Mouse (Mus musculus) heart, embryonic 13.5 days (tissue): ENCODE measurements at regions not wholly inside any gene's neighbourhood (a gene's known extent, or its start where the extent isn't known, plus 50 kb on each side); places are given as distances from the start of the nearest gene placed in this dataset.
A peak's percentile ranks its signal among the peaks of the same experiment; 100 is the strongest.

Source experiments
- ATAC-seq: fragments of 200-750 bp; cut with Nextera tagmentation; 2 replicates; pipeline ENCODE4 v1.8.0; 2017; ENCODE audit warnings: moderate TSS enrichment; ENCODE audit not compliant: insufficient number of reproducible peaks, low FRiP score, low TSS enrichment; ENCODE audit errors: extremely low read depth
- H3K27ac ChIP-seq: fragments of 300-500 bp; sonication (generic); replicated peaks from 2 replicates; pipeline ENCODE4 v1.5.1; 2015; ENCODE audit warnings: moderate library complexity, mild to moderate bottlenecking, inconsistent platforms
- H3K27me3 ChIP-seq: fragments of 300-500 bp; sonication (generic); replicated peaks from 2 replicates; pipeline ENCODE4 v1.6.1; 2015; ENCODE audit warnings: mild to moderate bottlenecking, inconsistent platforms
- H3K36me3 ChIP-seq: fragments of 300-500 bp; sonication (generic); 2 replicates; pipeline ENCODE4 v1.6.1; 2015; ENCODE audit warnings: mild to moderate bottlenecking, inconsistent platforms
- H3K4me1 ChIP-seq: fragments of 300-500 bp; sonication (generic); 2 replicates; pipeline ENCODE4 v1.6.1; 2015; ENCODE audit warnings: inconsistent platforms
- H3K4me2 ChIP-seq: fragments of 300-500 bp; sonication (generic); 2 replicates; pipeline ENCODE4 v1.6.1; 2015; ENCODE audit warnings: inconsistent platforms, mild to moderate bottlenecking, moderate library complexity
- H3K4me3 ChIP-seq: fragments of 300-500 bp; sonication (generic); 2 replicates; pipeline ENCODE4 v1.5.1; 2015; ENCODE audit warnings: moderate library complexity, mild to moderate bottlenecking, inconsistent platforms
- H3K9ac ChIP-seq: fragments of 300-500 bp; sonication (generic); 2 replicates; pipeline ENCODE4 v1.6.1; 2015; ENCODE audit warnings: inconsistent platforms, mild to moderate bottlenecking, moderate library complexity
- H3K9me3 ChIP-seq: fragments of 300-500 bp; sonication (generic); 2 replicates; pipeline ENCODE4 v1.6.1; 2016; ENCODE audit warnings: inconsistent platforms
- WGBS: fragments of 180-500 bp; shearing (Covaris S2); methylation state at CpG from one replicate; pipeline ENCODE4 v1.1.7; 2015; ENCODE audit warnings: mixed read lengths; 5-methylcytosine and 5-hydroxymethylcytosine counted together

GRCm38 (mm10) chr4:9779594-9779993 is 1094.7 kb upstream of the 2610301B20Rik start:
- no peaks in the 10 kb centered on the region for H3K36me3 ChIP-seq
- H3K9ac ChIP-seq: no peak overlapping the region
- H3K4me2 ChIP-seq: no peak overlapping the region
- H3K27ac ChIP-seq: no peak overlapping the region
- no peaks in the 10 kb centered on the region for H3K4me1 ChIP-seq
- ATAC-seq: no peak
- WGBS: 68% methylated on average over 3 of the region's 3 CpGs
- no peaks in the 10 kb centered on the region for H3K27me3 ChIP-seq
- H3K9me3 ChIP-seq: no peaks in the 10 kb centered on the region
- H3K4me3 ChIP-seq: no peak overlapping the region

GRCm38 (mm10) chr4:9780179-9780578 is 1094.1 kb upstream of the 2610301B20Rik start:
- WGBS: 31% methylated on average over 9 of the region's 9 CpGs
- no peak for ATAC-seq
- H3K4me3 ChIP-seq: no peak overlapping the region
- H3K36me3 ChIP-seq: no peaks in the 10 kb centered on the region
- H3K27me3 ChIP-seq: no peaks in the 10 kb centered on the region
- H3K4me1 ChIP-seq: no peaks in the 10 kb centered on the region
- H3K9me3 ChIP-seq: no peaks in the 10 kb centered on the region
- no peak overlapping the region for H3K9ac ChIP-seq
- no peak overlapping the region for H3K27ac ChIP-seq
- H3K4me2 ChIP-seq: 0 out of 2 replicates have a peak overlapping the region, but pooled peaks have one; percentile 25

- Histone ChIP-seq H3K27ac (no peak overlapping the region), H3K27me3 (no peaks in the 10 kb centered on the region), H3K4me2 (no peak overlapping the region), H3K36me3 (no peaks in the 10 kb centered on the region), H3K4me1 (no peaks in the 10 kb centered on the region), H3K9ac (no peak overlapping the region), H3K9me3 (no peaks in the 10 kb centered on the region), H3K4me3 (no peak overlapping the region)
- no peak for ATAC-seq
- 41% methylated on average over 2 of the region's 2 CpGs for WGBS
These were observed 1093.0 kb upstream of the 2610301B20Rik start for GRCm38 (mm10) chr4:9781318-9781717.

- no peak for ATAC-seq
- WGBS: 67% methylated on average over 5 of the region's 5 CpGs
These were observed 1086.4 kb upstream of the 2610301B20Rik start for GRCm38 (mm10) chr4:9787795-9788365.

GRCm38 (mm10) chr4:9790478-9790877 is 1083.8 kb upstream of the 2610301B20Rik start:
- Histone ChIP-seq H3K27me3 (no peaks in the 10 kb centered on the region), H3K4me1 (no peaks in the 10 kb centered on the region), H3K9ac (no peak overlapping the region), H3K4me2 (no peak overlapping the region), H3K4me3 (no peak overlapping the region), H3K36me3 (no peaks in the 10 kb centered on the region), H3K27ac (no peak overlapping the region), H3K9me3 (no peaks in the 10 kb centered on the region)
- WGBS: 67% methylated on average over 8 of the region's 8 CpGs
- ATAC-seq: no peak

More at GRCm38 (mm10) chr4:9787795-9788365, 1086.4 kb upstream of the 2610301B20Rik start:
- H3K9me3 ChIP-seq: no peaks in the 10 kb centered on the region
- no peak overlapping the region for H3K4me3 ChIP-seq
- H3K9ac ChIP-seq: no peak overlapping the region
- H3K4me1 ChIP-seq: no peaks in the 10 kb centered on the region
- H3K27ac ChIP-seq: no peak overlapping the region
- no peak overlapping the region for H3K4me2 ChIP-seq
- H3K36me3 ChIP-seq: no peaks in the 10 kb centered on the region
- H3K27me3 ChIP-seq: no peaks in the 10 kb centered on the region
